Mouse (Mus musculus) midbrain, embryonic 14.5 days (tissue): ENCODE measurements around the gene Polr3e. TPM values are rescaled to one million over a fixed set of nuclear protein-coding genes. Genes with fewer than 3 reads are reported as not detected.

Experiments used
- ATAC-seq: fragments of 200-750 bp; cut with Nextera tagmentation; 2 replicates; pipeline ENCODE4 v1.8.0; 2017; ENCODE audit warnings: moderate number of reproducible peaks, moderate library complexity; ENCODE audit not compliant: low FRiP score, low TSS enrichment
- DNase-seq: peaks from one replicate; pipeline ENCODE4 v3.0.0-alpha.2; 2015
- H3K27ac ChIP-seq: fragments of 300-500 bp; sonication (generic); replicated peaks from 2 replicates; pipeline ENCODE4 v1.5.1; 2014; ENCODE audit warnings: mild to moderate bottlenecking, low read depth, low read length, moderate library complexity
- H3K27me3 ChIP-seq: fragments of 300-500 bp; sonication (generic); 2 replicates; pipeline ENCODE4 v1.6.1; 2014; ENCODE audit warnings: low read length, control low read depth, mixed read lengths; ENCODE audit not compliant: control insufficient read depth, insufficient read depth
- H3K36me3 ChIP-seq: fragments of 300-500 bp; sonication (generic); 2 replicates; pipeline ENCODE4 v1.6.1; 2014; ENCODE audit warnings: low read length, control low read depth; ENCODE audit not compliant: control insufficient read depth, insufficient read depth
- H3K4me1 ChIP-seq: fragments of 300-500 bp; sonication (generic); 2 replicates; pipeline ENCODE4 v1.6.1; 2014; ENCODE audit warnings: mild to moderate bottlenecking, antibody characterized with exemption, low read length, control low read depth; ENCODE audit not compliant: control insufficient read depth, insufficient read depth
- H3K4me2 ChIP-seq: fragments of 300-500 bp; sonication (generic); 2 replicates; pipeline ENCODE4 v1.6.1; 2014; ENCODE audit warnings: mild to moderate bottlenecking, low read length, moderate library complexity
- H3K4me3 ChIP-seq: fragments of 300-500 bp; sonication (generic); replicated peaks from 2 replicates; pipeline ENCODE4 v1.5.1; 2014; ENCODE audit warnings: low read depth, low read length
- H3K9ac ChIP-seq: fragments of 300-500 bp; sonication (generic); replicated peaks from 2 replicates; pipeline ENCODE4 v1.6.1; 2014; ENCODE audit warnings: mild to moderate bottlenecking, low read length, moderate library complexity
- H3K9me3 ChIP-seq: fragments of 300-500 bp; sonication (generic); 2 replicates; pipeline ENCODE4 v1.6.1; 2016; ENCODE audit warnings: low read length, control low read depth, mixed read lengths; ENCODE audit not compliant: control insufficient read depth
- WGBS: fragments of 180-500 bp; shearing (Covaris S2); extraction: QIAGEN DNeasy Blood & Tissue Kit; methylation state at CpG from one replicate; pipeline ENCODE4 v1.1.7; 2014; 5-methylcytosine and 5-hydroxymethylcytosine counted together
- polyA plus RNA-seq: library from polyadenylated mRNA; unstranded; fragments of >200 nt; fragmentation: Nextera tagmentation; extraction: Ambion mirVana; gene quantifications from 2 replicates; pipeline ENCODE4 v1.2.1, GENCODE M21; 2014

Polr3e gene
- polyA plus RNA-seq, 1 experiment from 2014 or later: 20.6 TPM

DNA sequence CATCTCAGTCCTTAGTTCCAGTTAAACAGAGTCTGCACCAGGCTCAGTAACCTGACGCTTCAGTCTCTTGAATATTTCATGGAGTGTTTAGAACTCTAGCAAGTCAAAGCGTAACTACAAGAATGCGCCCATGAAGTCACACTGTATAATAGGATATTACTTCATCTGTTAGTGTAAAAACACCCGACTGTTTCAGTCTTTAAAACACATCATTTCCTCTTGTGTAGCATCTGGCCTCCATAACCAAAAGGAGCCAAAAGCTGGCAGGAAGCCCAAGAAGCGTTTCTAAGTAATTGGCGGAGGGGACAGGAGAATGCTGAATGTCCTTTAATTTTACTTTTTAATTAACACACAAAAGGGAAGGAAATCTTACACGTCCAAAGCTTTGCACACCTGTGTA is 59.5 kb downstream of the Polr3e start:
- ATAC-seq: no peak
- no peak overlapping the region for H3K9ac ChIP-seq
- no peaks in the 10 kb centered on the region for H3K27me3 ChIP-seq
- WGBS: 37% methylated on average over 7 of the region's 7 CpGs
- H3K4me3 ChIP-seq: no peak overlapping the region
- no peak overlapping the region for H3K27ac ChIP-seq
- DNase-seq: peak; percentile 46
- H3K4me1 ChIP-seq: peaks cover 18% of the 10 kb centered on the region
- H3K4me2 ChIP-seq: no peak overlapping the region
- H3K9me3 ChIP-seq: no peaks in the 10 kb centered on the region
- H3K36me3 ChIP-seq: no peaks in the 10 kb centered on the region

- Histone ChIP-seq H3K27me3 (no peaks in the 10 kb centered on the region), H3K27ac (no peak overlapping the region), H3K4me2 (peak overlapping the region; percentile 89), H3K4me3 (no peak overlapping the region; the same call in 1 of the 2 replicates), H3K9ac (no peak overlapping the region), H3K4me1 (peaks cover 24% of the 10 kb centered on the region), H3K9me3 (no peaks in the 10 kb centered on the region), H3K36me3 (no peaks in the 10 kb centered on the region)
- 91% methylated on average over 4 of the region's 4 CpGs for WGBS
- ATAC-seq: no peak
- no peak for DNase-seq
Measured at GRCm38 (mm10) chr7:120980041-120980440, 62.5 kb downstream of the Polr3e start.

DNA sequence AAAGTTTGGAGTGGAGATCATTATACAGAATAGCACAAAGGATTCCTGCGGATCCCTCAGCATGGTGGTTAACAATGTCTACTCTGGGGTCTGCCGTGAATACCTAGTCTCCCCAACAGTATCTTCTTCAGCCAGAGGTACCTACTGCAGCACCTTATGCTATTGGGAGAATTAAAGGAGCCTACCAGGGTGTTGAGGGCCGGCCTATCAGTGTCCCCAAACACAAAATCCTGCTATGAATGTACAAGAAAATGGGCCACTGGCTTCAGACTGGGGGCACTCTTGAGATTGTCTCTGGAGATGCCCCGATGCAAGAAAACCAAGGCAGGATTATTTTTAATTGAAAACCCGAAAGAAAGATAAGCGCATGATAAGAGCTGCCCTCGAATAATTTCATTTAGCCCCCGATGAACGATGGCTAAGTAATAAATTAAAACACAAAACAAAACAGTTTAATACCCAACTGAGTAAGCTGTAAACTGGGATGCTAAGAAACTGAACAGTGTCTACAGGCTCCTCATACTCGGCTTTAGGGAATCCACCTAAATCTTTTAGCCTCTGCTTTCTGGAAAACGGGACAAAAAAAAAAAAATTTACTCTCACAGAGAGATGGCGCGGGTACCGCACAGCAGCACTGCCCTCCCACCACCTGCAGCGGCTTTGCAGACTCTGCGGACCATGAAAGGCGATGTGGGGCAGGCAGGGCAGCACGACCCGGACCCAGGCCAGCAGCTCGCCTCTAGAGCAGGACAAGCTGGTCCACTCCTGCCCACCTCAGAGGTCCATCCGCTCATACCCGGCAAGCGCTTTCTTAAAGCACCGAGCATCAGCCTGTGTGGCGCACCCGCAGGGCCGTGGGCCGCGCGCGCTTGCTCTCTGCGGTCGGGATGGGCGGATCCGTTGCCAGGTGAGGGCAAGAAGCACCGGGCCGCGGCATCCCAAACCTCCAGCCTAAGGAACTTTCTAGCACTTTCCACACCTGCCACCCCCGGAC is 63.7 kb downstream of the Polr3e start:
- H3K4me2 ChIP-seq: peak overlapping the region; percentile 89
- peak overlapping the region; percentile 64; the same call in 1 of the 2 replicates for H3K27ac ChIP-seq
- H3K27me3 ChIP-seq: no peaks in the 10 kb centered on the region
- ATAC-seq (peak; percentile 51), DNase-seq (peak; percentile 77)
- WGBS: 3% methylated on average over 39 of the region's 39 CpGs
- peaks cover 24% of the 10 kb centered on the region for H3K4me1 ChIP-seq
- no peaks in the 10 kb centered on the region for H3K36me3 ChIP-seq
- no peaks in the 10 kb centered on the region for H3K9me3 ChIP-seq
- H3K9ac ChIP-seq: peak overlapping the region; percentile 79
- peak overlapping the region; percentile 88 for H3K4me3 ChIP-seq

- Histone ChIP-seq H3K4me3 (peak within 1 kb of the TSS; percentile 88), H3K36me3 (no peaks in the 10 kb centered on the region), H3K27ac (peak within 1 kb of the TSS; percentile 78), H3K9ac (peak within 1 kb of the TSS; percentile 79), H3K9me3 (no peaks in the 10 kb centered on the region), H3K4me2 (peak within 1 kb of the TSS; percentile 89), H3K27me3 (no peaks in the 10 kb centered on the region), H3K4me1 (peaks cover 24% of the 10 kb centered on the region)
- whole genome bisulfite sequencing: under 1% methylated on average over 46 of the region's 46 CpGs
- DNase-seq (peak; percentile 99), ATAC-seq (peak; percentile 97)
Measured at GRCm38 (mm10) chr7:120982200-120982841, 64.8 kb downstream of the Polr3e start, which contains the start of the genes Cdr2 and Mfsd13b. TSS of gene Cdr2 (minus strand) at chr7:120982312. TSS of gene Mfsd13b (plus strand) at chr7:120982509.

- Histone ChIP-seq H3K4me2 (peak overlapping the region; percentile 89), H3K9ac (peak overlapping the region; percentile 65), H3K4me1 (peaks cover 21% of the 10 kb centered on the region), H3K4me3 (peak overlapping the region; percentile 88), H3K27ac (peak overlapping the region; percentile 78), H3K36me3 (no peaks in the 10 kb centered on the region), H3K27me3 (no peaks in the 10 kb centered on the region), H3K9me3 (no peaks in the 10 kb centered on the region)
- 18% methylated on average over 7 of the region's 7 CpGs for WGBS
- DNase-seq (peak; percentile 44), ATAC-seq (0 out of 2 replicates have a peak, but pooled peaks have one; percentile 1)
Measured at GRCm38 (mm10) chr7:120982968-120983367, 65.4 kb downstream of the Polr3e start.

GRCm38 (mm10) chr7:120991191-120991590 is 73.6 kb downstream of the Polr3e start:
- no peak for DNase-seq
- 65% methylated on average over 8 of the region's 8 CpGs for whole genome bisulfite sequencing

More at GRCm38 (mm10) chr7:120991191-120991590, 73.6 kb downstream of the Polr3e start:
- H3K9me3 ChIP-seq: no peaks in the 10 kb centered on the region
- H3K9ac ChIP-seq: no peak overlapping the region
- no peak overlapping the region for H3K4me3 ChIP-seq
- ATAC-seq: no peak
- H3K27me3 ChIP-seq: no peaks in the 10 kb centered on the region
- H3K4me2 ChIP-seq: no peak overlapping the region
- H3K4me1 ChIP-seq: no peaks in the 10 kb centered on the region
- H3K27ac ChIP-seq: no peak overlapping the region
- H3K36me3 ChIP-seq: no peaks in the 10 kb centered on the region

Other genes with a start within 250 kb of the Polr3e start
- gene Pdzd9, start 247.4 kb upstream of the Polr3e start, polyA plus RNA-seq: 0.36 and 0.45 TPM in 2 replicates
- gene Mosmo, start 240.1 kb upstream of the Polr3e start, polyA plus RNA-seq: 15.7 and 18.8 TPM in 2 replicates
- gene Vwa3a, start 178.4 kb upstream of the Polr3e start, polyA plus RNA-seq: 1.3 TPM in 2 replicates
- gene Gm5737, start 105.4 kb upstream of the Polr3e start, polyA plus RNA-seq: 0.17 TPM in 1 of 2 replicates, not detected in the other
- 13.1 and 14.9 TPM in 2 replicates for gene Eef2k, start 74.9 kb upstream of the Polr3e start, polyA plus RNA-seq
- gene Cdr2, start 64.6 kb downstream of the Polr3e start, polyA plus RNA-seq: 16.3 and 17.8 TPM in 2 replicates
- gene Mfsd13b, start 64.8 kb downstream of the Polr3e start, polyA plus RNA-seq: 0.28 TPM in 1 of 2 replicates, not detected in the other
- gene Mettl9, start 116.7 kb downstream of the Polr3e start, polyA plus RNA-seq: 209 and 227 TPM in 2 replicates
- gene Igsf6, start 156.8 kb downstream of the Polr3e start, polyA plus RNA-seq: 0.39 and 1.4 TPM in 2 replicates
- gene Otoa, start 163.9 kb downstream of the Polr3e start, polyA plus RNA-seq: 0.12 TPM in 2 replicates